Mouse (Mus musculus) MEL (cell line): ENCODE measurements at regions not wholly inside any gene's neighbourhood (a gene's known extent, or its start where the extent isn't known, plus 50 kb on each side); places are given as distances from the start of the nearest gene placed in this dataset.

ENCODE experiments used
- DNase-seq: peaks from one replicate; pipeline ENCODE4 v3.0.0; 2011; ENCODE audit warnings: low read depth, low spot score
- H3K27ac ChIP-seq: 2 replicates; pipeline ENCODE4 v1.5.1; 2012; ENCODE audit warnings: low read depth, mild to moderate bottlenecking, control low read depth, low read length, moderate library complexity; ENCODE audit not compliant: control insufficient read depth
- H3K27me3 ChIP-seq, 2 experiments: fragments of 150-350 bp in 1 of 2; sonication (generic) in 1 of 2; 2 replicates each; pipeline ENCODE4 v1.6.1; 2012; ENCODE audit warnings: low read length in 2 of 2, mild to moderate bottlenecking in 2 of 2, improper control_type of control experiment in 1 of 2, moderate library complexity in 1 of 2; ENCODE audit not compliant: insufficient read depth in 2 of 2, control insufficient read depth in 1 of 2
- H3K36me3 ChIP-seq, 2 experiments: 2 replicates each; pipeline ENCODE4 v1.6.1; 2012 to 2014; ENCODE audit warnings: low read length in 2 of 2, improper control_type of control experiment in 1 of 2, inconsistent platforms in 1 of 2, mild to moderate bottlenecking in 1 of 2; ENCODE audit not compliant: insufficient read depth in 2 of 2, control insufficient read depth in 1 of 2
- H3K4me1 ChIP-seq, 2 experiments: fragments of 150-350 bp in 1 of 2; sonication (generic) in 1 of 2; 2 replicates each; pipeline ENCODE4 v1.6.1; 2012; ENCODE audit warnings: low read length in 2 of 2, improper control_type of control experiment in 1 of 2, mild to moderate bottlenecking in 1 of 2; ENCODE audit not compliant: insufficient read depth in 2 of 2, control insufficient read depth in 1 of 2
- H3K4me3 ChIP-seq, 2 experiments: fragments of 150-350 bp in 1 of 2; sonication (generic) in 1 of 2; 2 replicates each; pipeline ENCODE4 v1.5.1; 2012; ENCODE audit warnings: low read depth in 2 of 2, low read length in 2 of 2, mild to moderate bottlenecking in 2 of 2, moderate library complexity in 2 of 2, control low read depth in 1 of 2, improper control_type of control experiment in 1 of 2; ENCODE audit not compliant: control insufficient read depth in 1 of 2, insufficient read depth in 1 of 2
- H3K79me2 ChIP-seq: 2 replicates; pipeline ENCODE4 v1.6.1; 2012; ENCODE audit warnings: mild to moderate bottlenecking, low read length, moderate library complexity; ENCODE audit not compliant: control insufficient read depth, poor library complexity, insufficient read depth
- H3K9ac ChIP-seq: 2 replicates; pipeline ENCODE4 v1.6.1; 2012; ENCODE audit warnings: low read depth, mild to moderate bottlenecking, control low read depth, low read length, moderate library complexity; ENCODE audit not compliant: control insufficient read depth, poor library complexity, severe bottlenecking
- H3K9me3 ChIP-seq: fragments of 150-350 bp; sonication (generic); replicated peaks from 2 replicates; pipeline ENCODE4 v1.6.1; 2012; ENCODE audit warnings: mild to moderate bottlenecking, low read length, improper control_type of control experiment, moderate library complexity; ENCODE audit not compliant: insufficient read depth
- CHD2 ChIP-seq: IDR thresholded peaks from 2 replicates; pipeline ENCODE4 v1.6.1; 2011; ENCODE audit warnings: low read length, improper control_type of control experiment
- GATA1 ChIP-seq: IDR thresholded peaks from 2 replicates; pipeline ENCODE4 v1.6.1; 2011; ENCODE audit warnings: low read depth, low read length, improper control_type of control experiment
- JUND ChIP-seq: IDR thresholded peaks from 2 replicates; pipeline ENCODE4 v1.6.1; 2011; ENCODE audit warnings: low read depth, mild to moderate bottlenecking, improper control_type of control experiment, low read length
- KAT2A ChIP-seq: conservative IDR thresholded peaks from 2 replicates; pipeline ENCODE4 v1.6.1; 2012; ENCODE audit warnings: low read depth, low read length, improper control_type of control experiment, inconsistent platforms
- MAFK ChIP-seq: IDR thresholded peaks from 2 replicates; pipeline ENCODE4 v1.6.1; 2011; ENCODE audit warnings: low read depth, mild to moderate bottlenecking, low read length, improper control_type of control experiment, borderline replicate concordance
- MYC ChIP-seq: IDR thresholded peaks from 2 replicates; pipeline ENCODE4 v1.6.1; 2011; ENCODE audit warnings: low read depth, mild to moderate bottlenecking, low read length, improper control_type of control experiment, moderate library complexity
- NRF1 ChIP-seq: IDR thresholded peaks from 2 replicates; pipeline ENCODE4 v1.6.1; 2014; ENCODE audit warnings: low read depth, mild to moderate bottlenecking, inconsistent platforms, low read length, improper control_type of control experiment, moderate library complexity; ENCODE audit not compliant: poor library complexity, insufficient read depth, severe bottlenecking
- POLR2AphosphoS2 ChIP-seq: IDR thresholded peaks from 2 replicates; pipeline ENCODE4 v1.6.1; 2011; ENCODE audit warnings: low read length, improper control_type of control experiment
- POLR2AphosphoS5 ChIP-seq: IDR thresholded peaks from 2 replicates; pipeline ENCODE4 v1.6.1; 2012; ENCODE audit warnings: low read depth, borderline replicate concordance, mild to moderate bottlenecking, inconsistent platforms, low read length, moderate library complexity, mixed read lengths
- RAD21 ChIP-seq: IDR thresholded peaks from 2 replicates; pipeline ENCODE4 v1.6.1; 2011; ENCODE audit warnings: mild to moderate bottlenecking, low read depth, low read length, improper control_type of control experiment
- SIN3A ChIP-seq: IDR thresholded peaks from 2 replicates; pipeline ENCODE4 v1.6.1; 2012; ENCODE audit warnings: low read length, improper control_type of control experiment, inconsistent platforms
- SMC3 ChIP-seq: IDR thresholded peaks from 2 replicates; pipeline ENCODE4 v1.6.1; 2011; ENCODE audit warnings: low read depth, low read length, improper control_type of control experiment
- TBP ChIP-seq: IDR thresholded peaks from 2 replicates; pipeline ENCODE4 v1.8.0; 2011; ENCODE audit warnings: low read depth, low read length, improper control_type of control experiment
- TCF12 ChIP-seq: IDR thresholded peaks from 2 replicates; pipeline ENCODE4 v1.6.1; 2014; ENCODE audit warnings: low read depth, mild to moderate bottlenecking, inconsistent platforms, low read length, improper control_type of control experiment, moderate library complexity
- UBTF ChIP-seq: IDR thresholded peaks from 2 replicates; pipeline ENCODE4 v1.6.1; 2012; ENCODE audit warnings: low read depth, mild to moderate bottlenecking, inconsistent platforms, low read length, improper control_type of control experiment, moderate library complexity, borderline replicate concordance; ENCODE audit not compliant: insufficient read depth
- USF1 ChIP-seq: IDR thresholded peaks from 2 replicates; pipeline ENCODE4 v1.6.1; 2014; ENCODE audit warnings: low read depth, mild to moderate bottlenecking, inconsistent platforms, low read length, improper control_type of control experiment, moderate library complexity
- ZKSCAN1 ChIP-seq: IDR thresholded peaks from 2 replicates; pipeline ENCODE4 v1.6.1; 2012; ENCODE audit warnings: low read depth, mild to moderate bottlenecking, inconsistent platforms, low read length, improper control_type of control experiment, moderate library complexity
- ZNF384 ChIP-seq: IDR thresholded peaks from 2 replicates; pipeline ENCODE4 v1.6.1; 2012; ENCODE audit warnings: low read depth, mild to moderate bottlenecking, inconsistent platforms, low read length, improper control_type of control experiment

DNA sequence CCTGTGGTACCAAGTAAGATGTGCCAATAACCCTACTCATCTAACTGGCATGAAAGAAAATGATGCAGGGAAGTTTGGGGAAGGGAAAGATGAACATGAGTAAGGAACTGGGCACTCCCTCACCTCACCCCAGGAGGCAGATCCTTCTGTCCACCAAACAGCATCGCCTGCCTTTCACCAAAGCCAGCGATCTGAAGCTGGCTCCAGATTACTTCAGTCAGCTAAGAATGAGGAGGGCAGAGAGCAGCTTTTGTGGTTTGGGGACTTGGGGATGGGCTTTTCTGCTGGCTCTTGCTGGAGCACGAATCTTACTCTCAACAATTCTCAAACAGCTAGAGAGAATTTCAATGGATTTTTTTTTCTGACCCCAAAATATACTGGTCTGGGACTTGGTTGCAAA is 297.0 kb downstream of the Bcor start:
- no peaks in the 10 kb centered on the region for H3K4me1 ChIP-seq
- no peak overlapping the region for H3K9ac ChIP-seq
- H3K27me3 ChIP-seq: no peaks in the 10 kb centered on the region; a peak in 1 of 4 replicates
- TF ChIP-seq POLR2AphosphoS5: no peak
- TF ChIP-seq NRF1: no peak
- TF ChIP-seq TBP: no peak
- no peak for TF ChIP-seq KAT2A
- no peak for TF ChIP-seq SIN3A
- TF ChIP-seq UBTF: no peak
- no peak for TF ChIP-seq MYC
- no peak for TF ChIP-seq CHD2
- no peak for TF ChIP-seq GATA1
- no peak for TF ChIP-seq ZNF384
- no peak for TF ChIP-seq SMC3
- TF ChIP-seq RAD21: no peak
- H3K9me3 ChIP-seq: no peaks in the 10 kb centered on the region
- H3K4me3 ChIP-seq: no peak overlapping the region
- no peaks in the 10 kb centered on the region for H3K36me3 ChIP-seq
- H3K79me2 ChIP-seq: no peaks in the 10 kb centered on the region
- H3K27ac ChIP-seq: no peak overlapping the region
- no peak for DNase-seq

- Histone ChIP-seq H3K9me3 (no peaks in the 10 kb centered on the region), H3K4me3 (no peak overlapping the region), H3K27ac (no peak overlapping the region), H3K4me1 (no peaks in the 10 kb centered on the region), H3K36me3 (no peaks in the 10 kb centered on the region), H3K27me3 (no peaks in the 10 kb centered on the region), H3K9ac (no peak overlapping the region), H3K79me2 (no peaks in the 10 kb centered on the region)
- no peak for DNase-seq
- TF ChIP-seq ZKSCAN1 (no peak), MYC (no peak), MAFK (no peak), POLR2AphosphoS2 (no peak), NRF1 (no peak), TCF12 (no peak), CHD2 (no peak), USF1 (no peak), JUND (no peak)
Measured at GRCm38 (mm10) chrX:11873913-11874312, 286.2 kb downstream of the Bcor start.
